Mouse (Mus musculus): ENCODE measurements around the gene Map1s. TPM values are rescaled to one million over a fixed set of nuclear protein-coding genes. Genes with fewer than 3 reads are reported as not detected.
A peak's percentile ranks its signal among the peaks of the same experiment; 100 is the strongest.
"Not testable (repeated sequence)": the region's sequence is repeated elsewhere in the genome, so short reads cannot be mapped to it uniquely, and the experiment has no call there.

Map1s gene
- polyA plus RNA-seq, 1 experiment from 2014 or later, result 67.7 TPM

DNA sequence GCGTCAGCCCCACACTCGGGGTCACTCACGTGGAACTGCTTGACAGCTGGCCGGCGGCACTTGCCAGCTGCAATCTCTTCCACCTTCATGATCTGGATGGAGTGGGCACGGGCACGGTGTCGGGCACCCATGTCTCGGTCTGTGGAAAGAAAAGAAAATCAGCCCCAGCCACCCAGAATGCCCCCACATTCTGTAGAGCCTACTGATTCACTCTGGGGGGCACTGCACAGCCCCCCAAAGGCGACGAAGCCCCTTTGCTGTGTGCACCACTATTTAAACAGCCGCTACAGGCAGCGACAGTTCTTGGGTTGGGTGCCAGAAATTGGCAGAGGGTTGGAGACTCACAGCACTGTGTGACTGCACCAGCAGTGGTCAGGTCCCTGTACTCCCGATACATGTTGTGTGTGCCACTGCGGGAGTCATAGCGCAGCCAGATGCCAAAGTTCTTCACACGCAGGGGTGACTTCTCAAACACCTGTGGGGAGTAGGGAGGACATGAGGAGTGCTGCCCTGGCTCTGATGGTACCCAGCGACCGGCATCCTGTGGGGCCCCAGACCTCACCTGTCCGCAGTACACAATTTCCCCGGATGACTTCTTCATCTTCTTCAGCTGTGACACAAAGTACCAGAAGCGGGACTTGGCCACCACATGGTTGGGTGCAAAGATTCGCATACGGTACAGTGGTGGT lies 10.0 kb upstream of the Map1s start:
- H3K4me3 ChIP-seq (replicated peaks; ENCODE audit: low read length), result peak overlapping the region; percentile 58

DNA sequence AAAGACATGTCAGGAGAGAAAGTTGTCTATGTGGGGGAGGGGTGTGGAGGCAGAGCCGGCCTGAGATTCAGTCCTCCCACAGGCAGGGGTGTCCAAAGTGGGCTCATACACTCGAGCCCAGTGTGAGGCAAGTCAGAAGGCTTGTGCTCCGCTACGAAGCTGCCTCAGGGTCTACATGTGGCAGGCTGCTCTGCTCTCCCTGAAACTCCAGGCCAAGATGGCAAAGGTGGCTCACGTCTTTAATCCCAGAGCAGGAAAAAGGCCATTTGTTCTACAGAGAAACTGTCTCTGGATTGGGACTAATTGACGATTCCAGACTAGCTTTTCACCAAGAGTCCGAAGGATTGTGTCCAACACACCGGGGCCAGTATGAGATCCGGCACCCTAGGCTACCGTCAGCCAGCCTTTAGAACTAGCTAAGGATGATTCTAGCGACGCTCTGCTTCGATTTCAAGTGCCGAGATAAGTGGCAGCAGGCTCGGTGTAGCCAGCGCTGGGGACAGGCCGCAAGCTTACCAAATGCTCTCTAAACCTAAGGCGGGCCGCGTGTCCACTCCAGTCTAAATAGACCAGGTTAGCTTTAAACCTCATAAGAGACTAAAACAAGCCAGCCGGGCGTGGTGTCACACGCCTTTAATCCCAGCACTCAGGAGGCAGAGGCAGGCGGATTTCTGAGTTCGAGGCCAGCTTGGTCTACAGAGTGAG lies 9.3 kb upstream of the Map1s start:
- 4% methylated on average over 25 of the region's 25 CpGs for WGBS
- Histone ChIP-seq H3K36me3 (ENCODE audit: control insufficient read depth, insufficient read depth) (peaks cover 19% of the 10 kb centered on the region), H3K27ac (ENCODE audit: low read length) (no peak overlapping the region), H3K4me1 (replicated peaks; ENCODE audit: control insufficient read depth, insufficient read depth, low read length) (peaks cover 26% of the 10 kb centered on the region), H3K4me3 (replicated peaks; ENCODE audit: low read length) (peak overlapping the region; percentile 58), H3K27me3 (replicated peaks; ENCODE audit: control insufficient read depth, insufficient read depth, low read length) (peaks cover 20% of the 10 kb centered on the region), H3K9ac (replicated peaks; ENCODE audit: low read depth, low read length) (peak overlapping the region; percentile 72), H3K9me3 (ENCODE audit: control insufficient read depth, low read length) (no peaks in the 10 kb centered on the region), H3K4me2 (ENCODE audit: low read length) (peak overlapping the region; percentile 88)
- ATAC-seq, result no peak

More for the DNA sequence above, 10.0 kb upstream of the Map1s start:
- not testable (repeated sequence) for ATAC-seq; H3K27ac ChIP-seq (ENCODE audit: low read length); H3K9me3 ChIP-seq (ENCODE audit: control insufficient read depth, low read length)
- peaks cover 28% of the 10 kb centered on the region for H3K27me3 ChIP-seq (replicated peaks; ENCODE audit: control insufficient read depth, insufficient read depth, low read length)
- H3K4me1 ChIP-seq (replicated peaks; ENCODE audit: control insufficient read depth, insufficient read depth, low read length), result peaks cover 26% of the 10 kb centered on the region
- WGBS, result 83% methylated on average over 21 of the region's 24 CpGs
- H3K36me3 ChIP-seq (ENCODE audit: control insufficient read depth, insufficient read depth), result peaks cover 19% of the 10 kb centered on the region
- H3K4me2 ChIP-seq (ENCODE audit: low read length), result peak overlapping the region; percentile 88
- peak overlapping the region; percentile 72; the same call in 1 of the 2 replicates for H3K9ac ChIP-seq (replicated peaks; ENCODE audit: low read depth, low read length)

GRCm38 (mm10) chr8:70897021-70897680 lies 8.6 kb upstream of the Map1s start, which contains the start of gene Rpl18a:
Gene Rpl18a (minus strand): TSS chr8:70897412.
- peak within 1 kb of the TSS; percentile 72 for H3K9ac ChIP-seq (replicated peaks; ENCODE audit: low read depth, low read length)
- H3K4me3 ChIP-seq (replicated peaks; ENCODE audit: low read length), result peak within 1 kb of the TSS; percentile 58
- peaks cover 26% of the 10 kb centered on the region for H3K4me1 ChIP-seq (replicated peaks; ENCODE audit: control insufficient read depth, insufficient read depth, low read length)
- ATAC-seq, result peak; percentile 99
- peak within 1 kb of the TSS; percentile 76 for H3K27ac ChIP-seq (ENCODE audit: low read length)
- no peaks in the 10 kb centered on the region for H3K9me3 ChIP-seq (ENCODE audit: control insufficient read depth, low read length)
- H3K27me3 ChIP-seq (replicated peaks; ENCODE audit: control insufficient read depth, insufficient read depth, low read length), result peaks cover 13% of the 10 kb centered on the region
- peaks cover 19% of the 10 kb centered on the region for H3K36me3 ChIP-seq (ENCODE audit: control insufficient read depth, insufficient read depth)
- peak within 1 kb of the TSS; percentile 92 for H3K4me2 ChIP-seq (ENCODE audit: low read length)
- WGBS, result under 1% methylated on average over 60 of the region's 60 CpGs

- WGBS, result under 1% methylated on average over 20 of the region's 20 CpGs
- peaks cover 19% of the 10 kb centered on the region for H3K36me3 ChIP-seq (ENCODE audit: control insufficient read depth, insufficient read depth)
Measured at GRCm38 (mm10) chr8:70897681-70898413, 7.9 kb upstream of the Map1s start.

DNA sequence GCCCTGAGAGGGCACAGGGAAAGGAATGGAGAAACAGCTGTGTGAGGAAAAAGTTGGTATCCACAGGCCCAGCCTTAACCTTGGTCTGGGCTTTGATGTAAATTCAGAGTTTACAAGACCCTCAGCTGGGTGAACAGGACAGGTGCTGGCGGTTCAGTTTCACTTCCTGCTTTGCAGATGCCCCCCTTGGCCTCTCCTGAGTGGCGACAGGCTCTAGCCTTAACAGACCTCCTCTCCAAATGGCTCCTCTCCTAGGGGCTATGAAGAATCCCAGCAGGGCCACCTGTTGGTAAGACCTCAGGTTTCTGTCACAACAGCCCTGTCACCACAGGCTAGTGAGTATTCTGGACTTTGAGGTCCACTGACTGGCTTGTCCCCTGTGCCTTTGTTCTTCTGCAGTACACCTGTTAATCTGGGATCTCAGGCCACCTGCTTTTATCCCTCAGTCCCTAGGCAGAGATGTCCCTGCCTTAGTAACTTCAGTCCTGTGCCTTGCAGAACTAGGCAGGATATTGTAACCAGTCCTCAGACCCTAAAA lies 7.0 kb upstream of the Map1s start:
- Histone ChIP-seq H3K36me3 (ENCODE audit: control insufficient read depth, insufficient read depth) (peaks cover 19% of the 10 kb centered on the region), H3K9ac (replicated peaks; ENCODE audit: low read depth, low read length) (peak overlapping the region; percentile 38; the same call in 1 of the 2 replicates), H3K27me3 (replicated peaks; ENCODE audit: control insufficient read depth, insufficient read depth, low read length) (peaks cover 2% of the 10 kb centered on the region), H3K27ac (ENCODE audit: low read length) (no peak overlapping the region), H3K4me3 (replicated peaks; ENCODE audit: low read length) (no peak overlapping the region), H3K9me3 (ENCODE audit: control insufficient read depth, low read length) (no peaks in the 10 kb centered on the region), H3K4me2 (ENCODE audit: low read length) (no peak overlapping the region; the same call in 1 of the 2 replicates), H3K4me1 (replicated peaks; ENCODE audit: control insufficient read depth, insufficient read depth, low read length) (peaks cover 18% of the 10 kb centered on the region)
- WGBS, result 69% methylated on average over 2 of the region's 2 CpGs
- ATAC-seq, result no peak

More at GRCm38 (mm10) chr8:70897681-70898413, 7.9 kb upstream of the Map1s start:
- peak overlapping the region; percentile 92 for H3K4me2 ChIP-seq (ENCODE audit: low read length)
- peak overlapping the region; percentile 58 for H3K4me3 ChIP-seq (replicated peaks; ENCODE audit: low read length)
- ATAC-seq, result peak; percentile 44
- H3K9me3 ChIP-seq (ENCODE audit: control insufficient read depth, low read length), result no peaks in the 10 kb centered on the region
- H3K4me1 ChIP-seq (replicated peaks; ENCODE audit: control insufficient read depth, insufficient read depth, low read length), result peaks cover 19% of the 10 kb centered on the region
- peak overlapping the region; percentile 76 for H3K27ac ChIP-seq (ENCODE audit: low read length)
- H3K9ac ChIP-seq (replicated peaks; ENCODE audit: low read depth, low read length), result peak overlapping the region; percentile 72
- H3K27me3 ChIP-seq (replicated peaks; ENCODE audit: control insufficient read depth, insufficient read depth, low read length), result peaks cover 7% of the 10 kb centered on the region

GRCm38 (mm10) chr8:70899226-70899625 lies 6.5 kb upstream of the Map1s start:
- Histone ChIP-seq H3K4me3 (replicated peaks; ENCODE audit: low read length) (no peak overlapping the region), H3K9me3 (ENCODE audit: control insufficient read depth, low read length) (no peaks in the 10 kb centered on the region), H3K27ac (ENCODE audit: low read length) (no peak overlapping the region), H3K27me3 (replicated peaks; ENCODE audit: control insufficient read depth, insufficient read depth, low read length) (peaks cover 7% of the 10 kb centered on the region), H3K9ac (replicated peaks; ENCODE audit: low read depth, low read length) (no peak overlapping the region), H3K36me3 (ENCODE audit: control insufficient read depth, insufficient read depth) (peaks cover 15% of the 10 kb centered on the region), H3K4me2 (ENCODE audit: low read length) (no peak overlapping the region), H3K4me1 (replicated peaks; ENCODE audit: control insufficient read depth, insufficient read depth, low read length) (peaks cover 18% of the 10 kb centered on the region)
- no peak for ATAC-seq
- WGBS, result 83% methylated on average over 2 of the region's 2 CpGs

DNA sequence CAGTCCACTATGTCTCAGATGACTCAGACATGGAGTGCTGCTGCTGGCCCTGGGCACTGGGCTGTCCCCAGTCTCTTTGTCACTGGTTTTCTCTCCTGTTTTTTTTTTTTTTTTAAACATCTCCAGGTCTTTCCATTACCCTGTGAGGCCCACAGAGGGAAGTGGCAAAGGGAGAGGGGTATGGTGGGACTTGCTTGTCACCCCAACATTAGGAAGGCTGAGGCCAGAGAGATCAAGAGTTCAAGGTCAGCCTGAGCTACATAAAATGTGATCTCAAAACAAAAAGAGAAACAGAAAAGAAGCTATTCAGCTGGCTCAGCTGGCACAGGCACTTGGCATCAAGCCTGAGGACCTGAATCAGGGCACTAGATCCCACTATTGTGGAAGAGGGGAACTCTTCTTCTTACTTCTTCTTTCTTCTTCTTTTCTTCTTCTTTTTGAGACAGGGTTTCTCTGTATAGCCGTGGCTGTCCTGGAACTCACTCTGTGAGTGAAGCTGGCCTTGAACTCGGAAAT lies 4.8 kb upstream of the Map1s start:
- Histone ChIP-seq H3K4me3 (replicated peaks; ENCODE audit: low read length) (no peak overlapping the region), H3K36me3 (ENCODE audit: control insufficient read depth, insufficient read depth) (no peaks in the 10 kb centered on the region), H3K4me1 (replicated peaks; ENCODE audit: control insufficient read depth, insufficient read depth, low read length) (peaks cover 21% of the 10 kb centered on the region), H3K4me2 (ENCODE audit: low read length) (no peak overlapping the region), H3K9ac (replicated peaks; ENCODE audit: low read depth, low read length) (no peak overlapping the region), H3K27ac (ENCODE audit: low read length) (no peak overlapping the region), H3K9me3 (ENCODE audit: control insufficient read depth, low read length) (no peaks in the 10 kb centered on the region), H3K27me3 (replicated peaks; ENCODE audit: control insufficient read depth, insufficient read depth, low read length) (peaks cover 12% of the 10 kb centered on the region)
- WGBS, result 84% methylated on average over 2 of the region's 2 CpGs
- ATAC-seq, result no peak

DNA sequence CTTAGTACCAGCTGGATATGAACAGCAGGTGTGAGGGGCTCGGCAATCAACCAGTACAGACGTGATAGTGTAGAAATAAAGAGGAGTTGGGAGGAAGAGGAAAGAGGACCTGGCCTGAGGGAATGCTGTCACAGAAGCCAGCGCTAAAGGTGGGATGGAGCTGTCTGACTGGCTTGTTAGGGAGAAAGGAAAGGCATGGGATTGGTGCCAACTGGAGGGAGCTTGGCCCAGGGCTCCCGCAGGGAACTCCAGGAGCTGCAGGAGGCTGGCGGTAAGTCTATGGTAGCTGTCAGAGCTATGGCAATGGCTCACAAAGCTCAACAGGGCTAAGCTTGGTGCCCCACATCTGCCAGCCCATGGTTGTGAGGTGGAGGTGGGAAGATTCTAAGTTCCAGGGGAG lies 3.5 kb upstream of the Map1s start:
- H3K27ac ChIP-seq (ENCODE audit: low read length), result no peak overlapping the region
- no peak overlapping the region for H3K4me3 ChIP-seq (replicated peaks; ENCODE audit: low read length)
- H3K4me1 ChIP-seq (replicated peaks; ENCODE audit: control insufficient read depth, insufficient read depth, low read length), result peaks cover 22% of the 10 kb centered on the region
- no peak overlapping the region for H3K9ac ChIP-seq (replicated peaks; ENCODE audit: low read depth, low read length)
- H3K9me3 ChIP-seq (ENCODE audit: control insufficient read depth, low read length), result no peaks in the 10 kb centered on the region
- no peaks in the 10 kb centered on the region for H3K36me3 ChIP-seq (ENCODE audit: control insufficient read depth, insufficient read depth)
- WGBS, result 19% methylated on average over 5 of the region's 5 CpGs
- no peak for ATAC-seq
- H3K4me2 ChIP-seq (ENCODE audit: low read length), result no peak overlapping the region
- peaks cover 12% of the 10 kb centered on the region for H3K27me3 ChIP-seq (replicated peaks; ENCODE audit: control insufficient read depth, insufficient read depth, low read length)

All from forebrain, embryonic 16.5 days (tissue).